Mouse (Mus musculus) lung, adult 2 months (tissue): ENCODE measurements around the gene Nelfe.

Experiments
- CTCF ChIP-seq: fragments of 200-500 bp; IDR thresholded peaks from 2 replicates; pipeline ENCODE4 v1.5.1; 2011; ENCODE audit warnings: mild to moderate bottlenecking, low read length, control low read depth; ENCODE audit not compliant: insufficient read depth
- POLR2A ChIP-seq: fragments of 200-500 bp; IDR thresholded peaks from 2 replicates; pipeline ENCODE4 v1.6.1; 2011; ENCODE audit warnings: low read depth, mild to moderate bottlenecking, control low read depth, low read length, borderline replicate concordance; ENCODE audit errors: extremely low read depth

- TF ChIP-seq POLR2A: no peak
- no peak for TF ChIP-seq CTCF
These were observed 2.6 kb upstream of the Nelfe start for GRCm38 (mm10) chr17:34847615-34848014.
